Comparison of ENCODE assay signal across 7 mouse cellular contexts in genomic region chr1:191125811-191126638, GRCm38 (mm10). TPM values are rescaled to one million over a fixed set of nuclear protein-coding genes. Genes with fewer than 3 reads are reported as not detected.
DNase-seq lines count a peak whose midpoint lies in the region; ATAC-seq and TF ChIP-seq lines count a peak whose summit lies in the region.

No protein-coding gene starts in this region.

- DNase-seq in NIH3T3 (ENCODE audit: low read depth): peak; percentile 30
- peak; percentile 24 for DNase-seq in c-Kit-positive CD71-positive TER-119-positive erythroid progenitor cells, embryonic 14.5 days (ENCODE audit: low spot score)
- peak; percentile 26 for DNase-seq in forebrain, postnatal 0 days
- peak; percentile 78 for DNase-seq in hindbrain, embryonic 10.5 days (ENCODE audit: low spot score)
- peak; percentile 84 for DNase-seq in limb, embryonic 11.5 days (ENCODE audit: low spot score)
- DNase-seq in midbrain, embryonic 11.5 days (ENCODE audit: low spot score, missing footprints): peak; percentile 96
- peak; percentile 57 to 83 for DNase-seq in spleen, adult 18-20 months

- WGBS in forebrain, postnatal 0 days: 19% methylated on average over 38 of the region's 38 CpGs
- 15% methylated on average over 38 of the region's 38 CpGs for WGBS in hindbrain, embryonic 10.5 days
- 16% methylated on average over 38 of the region's 38 CpGs for WGBS in limb, embryonic 11.5 days
- 15% methylated on average over 38 of the region's 38 CpGs for WGBS in midbrain, embryonic 11.5 days

- H3K4me3 ChIP-seq in forebrain, postnatal 0 days (ENCODE audit: low read depth, low read length): peak overlapping the region; percentile 18
- peak overlapping the region; percentile 46 for H3K4me3 ChIP-seq in hindbrain, embryonic 10.5 days
- peak overlapping the region; percentile 20 for H3K4me3 ChIP-seq in limb, embryonic 11.5 days (ENCODE audit: low read depth, low read length)
- H3K4me3 ChIP-seq in midbrain, embryonic 11.5 days (ENCODE audit: low read depth, low read length): peak overlapping the region; percentile 13; the same call in 1 of the 2 replicates

- TF ChIP-seq CTCF in forebrain, postnatal 0 days (IDR thresholded peaks at IDR 0.05; ENCODE audit: low read depth): peak; percentile 70

- no peak overlapping the region for H3K9ac ChIP-seq in forebrain, postnatal 0 days
- peak overlapping the region; percentile 43; the same call in 1 of the 2 replicates for H3K9ac ChIP-seq in limb, embryonic 11.5 days (ENCODE audit: low read length)
- 0 out of 2 replicates have a peak overlapping the region, but pooled peaks have one; percentile 33 for H3K9ac ChIP-seq in midbrain, embryonic 11.5 days (ENCODE audit: low read length)

- H3K36me3 ChIP-seq in forebrain, postnatal 0 days (ENCODE audit: insufficient read depth): no peaks in the 10 kb centered on the region
- no peaks in the 10 kb centered on the region for H3K36me3 ChIP-seq in hindbrain, embryonic 10.5 days
- no peaks in the 10 kb centered on the region for H3K36me3 ChIP-seq in limb, embryonic 11.5 days (ENCODE audit: control insufficient read depth, insufficient read depth, low read length)
- no peaks in the 10 kb centered on the region for H3K36me3 ChIP-seq in midbrain, embryonic 11.5 days (ENCODE audit: control insufficient read depth, insufficient read depth, low read length)

- 0 out of 2 replicates have a peak, but pooled peaks cover 2% of the 10 kb centered on the region for H3K9me3 ChIP-seq in forebrain, postnatal 0 days (ENCODE audit: low read length)
- H3K9me3 ChIP-seq in hindbrain, embryonic 10.5 days: peaks cover 13% of the 10 kb centered on the region
- H3K9me3 ChIP-seq in limb, embryonic 11.5 days (ENCODE audit: control insufficient read depth, low read length): no peaks in the 10 kb centered on the region; the same call in 1 of the 2 replicates
- no peaks in the 10 kb centered on the region; the same call in 1 of the 2 replicates for H3K9me3 ChIP-seq in midbrain, embryonic 11.5 days (ENCODE audit: control insufficient read depth, low read length)

- peak; percentile 78 for ATAC-seq in forebrain, postnatal 0 days
- ATAC-seq in limb, embryonic 11.5 days (ENCODE audit: insufficient number of reproducible peaks, low FRiP score, low TSS enrichment, low read depth): peak; percentile 76
- peak; percentile 86 for ATAC-seq in midbrain, embryonic 11.5 days (ENCODE audit: low FRiP score)

- H3K4me2 ChIP-seq in forebrain, postnatal 0 days (ENCODE audit: low read depth): peak overlapping the region; percentile 44
- peak overlapping the region; percentile 50 for H3K4me2 ChIP-seq in limb, embryonic 11.5 days (ENCODE audit: low read depth, severe bottlenecking)
- peak overlapping the region; percentile 39 for H3K4me2 ChIP-seq in midbrain, embryonic 11.5 days

- H3K4me1 ChIP-seq in forebrain, postnatal 0 days (ENCODE audit: insufficient read depth): 0 out of 2 replicates have a peak, but pooled peaks cover 4% of the 10 kb centered on the region
- H3K4me1 ChIP-seq in hindbrain, embryonic 10.5 days (replicated peaks): peaks cover 15% of the 10 kb centered on the region
- no peaks in the 10 kb centered on the region for H3K4me1 ChIP-seq in limb, embryonic 11.5 days (ENCODE audit: control insufficient read depth, insufficient read depth, low read length)
- H3K4me1 ChIP-seq in midbrain, embryonic 11.5 days (ENCODE audit: control insufficient read depth, insufficient read depth, low read length): 0 out of 2 replicates have a peak, but pooled peaks cover 2% of the 10 kb centered on the region

- H3K27ac ChIP-seq in forebrain, postnatal 0 days (ENCODE audit: low read depth, low read length): no peak overlapping the region
- 0 out of 2 replicates have a peak overlapping the region, but pooled peaks have one; percentile 6 for H3K27ac ChIP-seq in hindbrain, embryonic 10.5 days
- no peak overlapping the region for H3K27ac ChIP-seq in limb, embryonic 11.5 days (replicated peaks; ENCODE audit: low read depth, low read length)
- no peak overlapping the region for H3K27ac ChIP-seq in midbrain, embryonic 11.5 days (ENCODE audit: low read depth, low read length)

- peaks cover 3% of the 10 kb centered on the region; the same call in 1 of the 2 replicates for H3K27me3 ChIP-seq in forebrain, postnatal 0 days (ENCODE audit: insufficient read depth, low read length)
- peaks cover 23% of the 10 kb centered on the region for H3K27me3 ChIP-seq in hindbrain, embryonic 10.5 days (ENCODE audit: insufficient read depth, poor library complexity, severe bottlenecking)
- peaks cover 6% of the 10 kb centered on the region; the same call in 1 of the 2 replicates for H3K27me3 ChIP-seq in limb, embryonic 11.5 days (ENCODE audit: control insufficient read depth, insufficient read depth, low read length)
- peaks cover 5% of the 10 kb centered on the region; the same call in 1 of the 2 replicates for H3K27me3 ChIP-seq in midbrain, embryonic 11.5 days (ENCODE audit: control insufficient read depth, insufficient read depth, low read length)

RNA-seq across cellular contexts. Expression of gene Batf3, which starts 28.4 kb away (rescaled TPM):
- 1.4 and 1.8 TPM in 2 replicates for total RNA-seq in forebrain, postnatal 0 days (2014; rRNA removed)
- 1.2 and 1.3 TPM in 2 replicates for polyA plus RNA-seq in forebrain, postnatal 0 days (2015; fragmentation: Nextera tagmentation; extraction: Ambion mirVana)
- polyA plus RNA-seq in hindbrain, embryonic 10.5 days (2016; fragmentation: Nextera tagmentation; extraction: Ambion mirVana): 4.8 and 5.2 TPM in 2 replicates
- 9.4 and 9.7 TPM in 2 replicates for polyA plus RNA-seq in limb, embryonic 11.5 days (2014; fragmentation: Nextera tagmentation; extraction: Ambion mirVana)
- 2.9 and 3.5 TPM in 2 replicates for polyA plus RNA-seq in midbrain, embryonic 11.5 days (2014; fragmentation: Nextera tagmentation; extraction: Ambion mirVana)

RNA-seq across cellular contexts. Expression of gene Fam71a, which starts 38.6 kb away (rescaled TPM):
- not detected in 2 replicates for total RNA-seq in forebrain, postnatal 0 days (2014; rRNA removed)
- not detected in 2 replicates for polyA plus RNA-seq in forebrain, postnatal 0 days (2015; fragmentation: Nextera tagmentation; extraction: Ambion mirVana)
- polyA plus RNA-seq in hindbrain, embryonic 10.5 days (2016; fragmentation: Nextera tagmentation; extraction: Ambion mirVana): not detected in 2 replicates
- not detected in 2 replicates for polyA plus RNA-seq in limb, embryonic 11.5 days (2014; fragmentation: Nextera tagmentation; extraction: Ambion mirVana)
- polyA plus RNA-seq in midbrain, embryonic 11.5 days (2014; fragmentation: Nextera tagmentation; extraction: Ambion mirVana): not detected in 2 replicates

Comparison
In these comparisons a context has a peak if more than half of its experiments do, and no peak if none do; other contexts are left out.
1. DNase-seq: peak in every context shown above with its lines; median percentile 96 in midbrain, embryonic 11.5 days; 84 in limb, embryonic 11.5 days; 78 in hindbrain, embryonic 10.5 days; 70 in spleen, adult 18-20 months; 30 in NIH3T3; 26 in forebrain, postnatal 0 days; 24 in c-Kit-positive CD71-positive TER-119-positive erythroid progenitor cells, embryonic 14.5 days.